Mouse (Mus musculus) kidney, postnatal 0 days (tissue): ENCODE measurements around the gene Taar7e. TPM values are rescaled to one million over a fixed set of nuclear protein-coding genes. Genes with fewer than 3 reads are reported as not detected.
"Not testable (repeated sequence)": the region's sequence is repeated elsewhere in the genome, so short reads cannot be mapped to it uniquely, and the experiment has no call there.

Experiments
- ATAC-seq: fragments of 200-750 bp; cut with Nextera tagmentation; replicated peaks from 2 replicates; pipeline ENCODE4 v1.8.0; 2017; ENCODE audit warnings: low read depth, moderate number of reproducible peaks, moderate TSS enrichment, moderate library complexity; ENCODE audit not compliant: low FRiP score
- DNase-seq: peaks from one replicate; pipeline ENCODE4 v3.0.0-alpha.2; 2016; ENCODE audit warnings: low spot score
- H3K27ac ChIP-seq: fragments of 300-500 bp; sonication (generic); 2 replicates; pipeline ENCODE4 v1.5.1; 2014; ENCODE audit warnings: mild to moderate bottlenecking
- H3K27me3 ChIP-seq: fragments of 300-500 bp; sonication (generic); 2 replicates; pipeline ENCODE4 v1.6.1; 2014; ENCODE audit warnings: low read length, mixed read lengths; ENCODE audit not compliant: insufficient read depth
- H3K36me3 ChIP-seq: fragments of 300-500 bp; sonication (generic); 2 replicates; pipeline ENCODE4 v1.6.1; 2014; ENCODE audit warnings: low read length, mixed read lengths; ENCODE audit not compliant: insufficient read depth
- H3K4me1 ChIP-seq: fragments of 300-500 bp; sonication (generic); replicated peaks from 2 replicates; pipeline ENCODE4 v1.6.1; 2014; ENCODE audit warnings: antibody characterized with exemption, low read length, mixed read lengths; ENCODE audit not compliant: insufficient read depth
- H3K4me2 ChIP-seq: fragments of 300-500 bp; sonication (generic); 2 replicates; pipeline ENCODE4 v1.6.1; 2014; ENCODE audit warnings: mild to moderate bottlenecking, low read length, moderate library complexity, mixed read lengths
- H3K4me3 ChIP-seq: fragments of 300-500 bp; sonication (generic); replicated peaks from 2 replicates; pipeline ENCODE4 v1.5.1; 2014; ENCODE audit warnings: low read depth, low read length
- H3K9ac ChIP-seq: fragments of 300-500 bp; sonication (generic); 2 replicates; pipeline ENCODE4 v1.6.1; 2014; ENCODE audit warnings: low read depth, low read length
- H3K9me3 ChIP-seq: fragments of 300-500 bp; sonication (generic); replicated peaks from 2 replicates; pipeline ENCODE4 v1.6.1; 2016; ENCODE audit warnings: low read length, inconsistent platforms, mixed read lengths
- CTCF ChIP-seq: IDR thresholded peaks from 2 replicates; pipeline ENCODE4 v1.5.1; 2016; ENCODE audit warnings: antibody characterized with exemption, low read depth, mild to moderate bottlenecking, moderate library complexity
- WGBS: fragments of 180-500 bp; shearing (Covaris S2); extraction: QIAGEN DNeasy Blood & Tissue Kit; methylation state at CpG from one replicate; pipeline ENCODE4 v1.1.7; 2014; 5-methylcytosine and 5-hydroxymethylcytosine counted together
- polyA plus RNA-seq: library from polyadenylated mRNA; unstranded; fragments of >200 nt; fragmentation: Nextera tagmentation; extraction: Ambion mirVana; gene quantifications from 2 replicates; pipeline ENCODE4 v1.2.1, GENCODE M21; 2015

Taar7e gene
- polyA plus RNA-seq, 1 experiment from 2014 or later = not detected

DNA sequence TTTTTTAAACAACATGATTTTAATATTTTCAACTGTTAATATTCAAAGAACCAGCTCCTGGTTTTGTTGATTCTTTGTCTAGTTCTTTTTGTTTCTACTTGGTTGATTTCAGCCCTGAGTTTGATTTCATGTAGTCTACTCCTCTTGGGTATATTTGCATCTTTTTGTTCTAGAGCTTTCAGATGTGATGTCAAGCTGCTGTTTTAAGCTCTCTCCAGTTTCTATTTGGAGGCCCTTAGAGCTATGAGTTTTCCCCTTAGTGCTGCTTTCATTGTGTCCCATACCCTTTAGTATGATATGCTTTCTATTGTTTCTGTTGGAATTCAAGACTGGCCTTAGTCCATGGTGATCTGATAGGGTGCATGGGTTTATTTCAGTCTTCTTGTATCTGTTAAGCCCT is 6.1 kb upstream of the Taar7e start:
- DNase-seq (no peak), ATAC-seq (no peak)
- Histone ChIP-seq H3K36me3 (no peaks in the 10 kb centered on the region), H3K9me3 (no peaks in the 10 kb centered on the region), H3K27ac (no peak overlapping the region), H3K4me1 (no peaks in the 10 kb centered on the region), H3K9ac (no peak overlapping the region), H3K4me2 (no peak overlapping the region), H3K27me3 (no peaks in the 10 kb centered on the region), H3K4me3 (no peak overlapping the region)
- TF ChIP-seq CTCF = no peak

DNA sequence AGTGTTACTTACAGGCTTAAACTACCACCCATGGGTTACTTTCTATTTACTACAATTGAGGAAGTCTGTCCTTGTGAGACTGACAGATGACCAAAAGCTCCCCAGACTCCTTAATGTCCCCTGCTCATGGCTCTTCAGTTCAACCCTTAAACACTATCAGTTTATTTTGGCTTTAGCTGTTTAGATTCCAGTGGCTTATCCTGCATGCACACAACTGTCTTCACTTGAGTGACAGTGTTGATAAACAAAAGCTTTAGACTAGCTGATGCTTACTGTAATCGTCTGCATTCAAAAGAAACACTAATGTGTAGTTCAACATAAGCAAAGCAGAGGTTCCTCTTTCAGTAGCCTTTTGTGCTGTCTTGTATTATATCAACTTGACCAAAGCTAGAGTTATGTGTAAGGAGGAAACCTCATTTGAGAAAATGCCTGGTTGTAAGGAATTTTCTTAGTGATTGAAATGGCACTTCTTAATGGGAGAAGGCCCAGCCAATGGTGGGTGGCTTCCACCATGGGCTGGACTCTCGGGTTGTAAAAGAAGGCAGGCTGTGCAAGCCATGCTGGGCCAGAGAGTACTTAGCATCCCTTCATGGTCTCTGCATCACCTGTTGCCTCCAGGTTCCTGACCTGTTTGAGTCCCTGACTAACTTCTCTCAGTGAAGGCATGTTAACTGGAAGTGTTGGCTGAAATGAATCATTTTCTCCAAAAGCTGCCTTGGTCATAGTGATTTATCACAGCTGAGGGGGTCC is 2.9 kb downstream of the Taar7e start:
- Histone ChIP-seq H3K4me2 (no peak overlapping the region), H3K9me3 (no peaks in the 10 kb centered on the region), H3K27me3 (no peaks in the 10 kb centered on the region), H3K36me3 (no peaks in the 10 kb centered on the region), H3K27ac (no peak overlapping the region), H3K4me3 (no peak overlapping the region), H3K4me1 (no peaks in the 10 kb centered on the region), H3K9ac (no peak overlapping the region)
- no peak for TF ChIP-seq CTCF
- ATAC-seq (no peak), DNase-seq (no peak)
- WGBS = 70% methylated on average over 2 of the region's 2 CpGs

DNA sequence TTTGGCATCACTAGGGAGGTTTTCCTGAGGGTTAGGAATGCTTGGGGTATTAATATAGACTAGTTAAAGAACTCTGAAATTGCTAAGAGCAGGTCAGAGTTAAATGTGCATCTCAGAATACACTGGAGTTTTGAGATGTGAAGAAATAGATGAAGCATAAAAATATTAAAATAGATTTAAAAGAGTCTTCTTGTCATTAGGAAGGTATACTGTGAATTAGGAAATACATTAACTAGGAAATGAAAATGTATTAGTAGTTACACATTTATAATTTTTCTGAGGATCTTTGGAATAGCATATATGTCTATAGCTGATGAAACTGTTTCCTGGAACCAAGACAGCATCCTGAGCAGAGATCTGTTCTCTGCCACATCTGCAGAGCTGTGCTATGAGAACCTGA is 11.8 kb downstream of the Taar7e start, which contains the start of gene Taar7f:
TSS of gene Taar7f (plus strand) at position 301 of the 400 bp plus-strand sequence.
- Histone ChIP-seq H3K36me3 (no peaks in the 10 kb centered on the region), H3K4me1 (no peaks in the 10 kb centered on the region), H3K27me3 (no peaks in the 10 kb centered on the region), H3K9ac (no peak within 1 kb of the TSS), H3K4me2 (no peak within 1 kb of the TSS), H3K27ac (no peak within 1 kb of the TSS), H3K9me3 (no peaks in the 10 kb centered on the region), H3K4me3 (no peak within 1 kb of the TSS)
- TF ChIP-seq CTCF = no peak
- ATAC-seq = no peak
- no peak for DNase-seq

DNA sequence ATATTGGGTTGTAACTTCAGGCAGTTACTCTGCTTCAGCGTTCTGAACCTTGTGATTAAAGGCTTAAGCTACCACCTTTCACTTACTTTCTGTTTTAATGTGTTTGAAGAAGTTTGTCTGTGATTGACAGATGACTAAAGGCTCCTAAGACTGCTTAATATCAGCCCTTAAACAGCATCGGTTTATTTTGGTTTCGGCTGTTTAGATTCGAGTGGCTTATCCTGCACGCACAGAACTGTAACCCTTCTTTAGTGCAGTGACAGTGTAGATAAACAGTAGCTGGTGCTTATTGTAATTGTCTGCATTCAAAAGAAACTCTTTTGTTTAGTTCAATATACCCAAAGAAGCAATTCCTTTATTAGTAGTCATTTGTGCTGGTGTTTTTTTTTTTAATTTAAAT is 14.6 kb downstream of the Taar7e start:
- Histone ChIP-seq H3K4me3 (no peak overlapping the region), H3K36me3 (no peaks in the 10 kb centered on the region), H3K9me3 (no peaks in the 10 kb centered on the region), H3K9ac (no peak overlapping the region), H3K27me3 (no peaks in the 10 kb centered on the region), H3K27ac (no peak overlapping the region), H3K4me2 (no peak overlapping the region), H3K4me1 (no peaks in the 10 kb centered on the region)
- no peak for TF ChIP-seq CTCF
- 74% methylated on average over 5 of the region's 5 CpGs for WGBS
- ATAC-seq = no peak
- no peak for DNase-seq

DNA sequence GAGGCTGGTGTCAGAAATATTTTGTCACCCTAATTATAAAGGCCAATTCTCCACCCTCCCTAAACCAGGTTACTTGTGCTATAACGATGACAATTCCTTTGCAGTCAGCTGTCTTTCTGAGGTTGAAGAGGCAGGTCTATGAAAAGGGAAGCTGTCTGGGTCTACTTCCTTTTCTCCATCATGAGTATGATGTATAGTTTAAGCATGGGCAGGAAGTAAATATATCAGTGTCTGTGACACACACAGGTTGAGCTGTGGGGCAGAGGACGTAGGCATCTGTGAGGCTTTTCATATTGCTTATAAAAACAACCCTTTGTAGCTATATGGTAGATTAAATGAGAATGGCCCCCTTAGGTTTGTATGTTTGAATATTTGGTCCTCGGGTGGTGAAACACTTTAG is 21.6 kb downstream of the Taar7e start:
- no peaks in the 10 kb centered on the region for H3K9me3 ChIP-seq
- DNase-seq (no peak), ATAC-seq (no peak)
- no peak overlapping the region for H3K27ac ChIP-seq
- H3K9ac ChIP-seq = no peak overlapping the region
- TF ChIP-seq CTCF = no peak
- H3K36me3 ChIP-seq = no peaks in the 10 kb centered on the region
- H3K27me3 ChIP-seq = no peaks in the 10 kb centered on the region
- H3K4me2 ChIP-seq = no peak overlapping the region
- no peak overlapping the region for H3K4me3 ChIP-seq
- H3K4me1 ChIP-seq = no peaks in the 10 kb centered on the region
- 79% methylated on average over 3 of the region's 3 CpGs for WGBS

DNA sequence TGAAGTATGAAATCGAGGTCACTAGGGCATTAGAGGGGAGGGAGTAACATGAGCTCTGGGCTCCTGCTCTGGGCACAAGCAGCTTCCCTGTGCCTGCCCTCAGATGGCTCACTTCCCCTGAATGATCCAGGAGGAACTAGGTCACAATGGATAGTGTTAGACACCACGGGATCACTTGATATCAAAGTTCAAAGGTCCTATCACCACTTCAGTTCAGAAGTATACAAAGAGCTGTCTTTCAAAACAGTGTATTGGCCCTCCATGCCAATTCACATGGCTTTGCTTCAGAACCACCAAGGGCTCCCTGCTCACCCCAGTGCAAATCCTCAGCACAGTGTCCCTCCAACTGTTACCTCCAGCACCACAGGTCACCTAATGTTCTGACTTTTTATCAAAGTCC is 37.3 kb downstream of the Taar7e start:
- not testable (repeated sequence) for DNase-seq, ATAC-seq, H3K9me3 ChIP-seq, H3K4me2 ChIP-seq, H3K27me3 ChIP-seq, H3K9ac ChIP-seq, H3K4me3 ChIP-seq, H3K36me3 ChIP-seq, H3K4me1 ChIP-seq, H3K27ac ChIP-seq
- 27% methylated on average over 2 of the region's 2 CpGs for WGBS

DNA sequence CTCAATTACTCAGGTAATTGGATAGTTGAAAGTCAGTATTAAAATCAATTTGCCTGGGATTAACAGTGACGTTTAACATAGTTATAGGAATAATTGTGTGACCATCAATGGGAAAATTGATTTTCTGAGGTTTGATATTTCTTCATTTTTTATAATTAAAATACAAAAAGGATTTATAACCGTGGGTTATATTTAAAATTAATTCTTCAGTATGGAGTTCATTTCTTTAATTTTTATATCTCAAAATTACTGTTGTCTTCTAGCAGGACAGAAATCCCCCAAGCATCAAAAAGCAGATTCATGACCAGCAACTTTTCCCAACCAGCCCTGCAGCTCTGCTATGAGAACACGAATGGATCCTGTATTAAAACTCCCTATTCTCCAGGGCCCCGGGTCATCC is 38.8 kb downstream of the Taar7e start, which contains the start of gene Taar8a:
TSS of gene Taar8a (plus strand) at position 301 of the 400 bp plus-strand sequence.
- H3K4me1 ChIP-seq, ATAC-seq, DNase-seq, H3K9ac ChIP-seq, H3K9me3 ChIP-seq, H3K4me3 ChIP-seq, H3K27me3 ChIP-seq, H3K27ac ChIP-seq, H3K4me2 ChIP-seq, H3K36me3 ChIP-seq: not testable (repeated sequence)
- 90% methylated on average over 2 of the region's 4 CpGs for WGBS
